Mouse (Mus musculus) kidney, adult 10 weeks (tissue): Measurements from ENCODE around the gene Slc5a2. TPM values are rescaled to one million over a fixed set of nuclear protein-coding genes. Genes with fewer than 3 reads are reported as not detected.

Experiments used
- polyA plus RNA-seq: library from polyadenylated mRNA; stranded (reverse); fragments of 350-450 nt; fragmentation: Illumina TruSeq; extraction: RNeasy Lipid Tissue Mini Kit (QIAGEN cat#74804); gene quantifications from one replicate; pipeline ENCODE4 v1.2.3, GENCODE M21; 2014; ENCODE audit warnings: low read depth, low replicate concordance

The Slc5a2 gene
- polyA plus RNA-seq = 27.4 TPM

DNA sequence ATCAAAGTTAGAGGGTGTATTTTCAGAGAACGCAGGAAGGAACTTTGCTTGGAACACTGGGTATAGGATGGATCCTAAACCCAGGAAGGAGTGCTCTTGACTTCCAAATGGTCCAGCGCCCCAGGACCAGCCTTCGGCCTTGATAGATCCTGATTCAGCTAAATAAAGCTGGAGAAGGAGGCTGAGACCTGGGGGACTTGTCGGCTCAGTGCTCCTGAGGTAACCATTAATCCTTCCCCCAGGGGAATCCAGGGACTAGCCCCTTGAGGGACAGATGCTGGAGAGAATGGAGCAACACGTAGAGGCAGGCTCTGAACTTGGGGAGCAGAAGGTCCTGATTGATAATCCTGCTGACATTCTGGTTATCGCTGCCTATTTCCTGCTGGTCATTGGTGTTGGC, at the start of gene Slc5a2:
Gene Slc5a2, plus strand, starts transcription at position 247 of the 400 bp plus-strand sequence.

GRCm38 (mm10) chr7:128236856-128237592, 28.4 kb upstream of the Slc5a2 start, which contains the start of gene Armc5:
Gene Armc5, plus strand, starts transcription at chr7:128237342.

DNA sequence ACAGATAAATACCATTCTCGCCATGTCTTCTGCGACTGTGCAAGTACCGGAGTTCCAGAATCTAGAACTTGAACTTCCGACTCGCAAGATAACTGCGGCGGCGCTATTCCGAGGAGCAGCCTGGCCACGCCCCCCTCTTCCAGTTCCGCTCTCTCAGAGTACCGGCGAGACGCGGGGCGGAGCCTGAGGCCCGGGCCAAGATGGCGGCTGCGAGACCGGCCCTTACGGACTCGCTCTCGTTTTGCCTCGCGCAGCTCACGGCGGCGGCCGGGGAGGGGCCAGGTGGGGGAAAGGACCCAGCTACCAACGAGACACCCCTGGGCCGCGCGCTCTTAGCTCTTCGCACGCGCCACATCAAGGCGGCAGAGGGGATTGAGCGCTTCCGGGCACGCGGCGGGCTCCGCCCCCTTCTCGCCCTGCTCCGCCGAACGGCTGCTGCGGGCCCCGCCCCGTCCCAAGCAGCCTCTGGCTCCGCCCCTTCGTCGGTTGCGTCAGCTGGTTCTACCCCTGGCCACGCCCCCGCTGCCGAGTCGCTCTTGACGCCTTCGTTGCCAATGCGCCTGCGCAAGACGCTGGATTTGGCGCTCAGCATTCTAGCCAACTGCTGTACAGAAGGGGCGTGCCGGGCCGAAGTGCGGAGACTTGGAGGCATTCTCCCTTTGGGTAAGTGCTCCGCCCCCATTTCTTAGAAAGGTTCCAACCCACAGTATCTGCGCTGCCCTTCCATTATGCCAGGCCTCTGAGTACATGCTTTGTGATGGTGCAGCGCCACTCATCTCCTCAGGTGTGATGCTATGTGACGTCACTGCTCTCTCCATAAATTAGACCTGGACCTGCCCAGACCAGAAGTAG, 27.3 kb upstream of the Slc5a2 start, which contains the start of gene 9130023H24Rik:
Gene 9130023H24Rik, minus strand, starts transcription at position 105 of the 852 bp plus-strand sequence.

DNA sequence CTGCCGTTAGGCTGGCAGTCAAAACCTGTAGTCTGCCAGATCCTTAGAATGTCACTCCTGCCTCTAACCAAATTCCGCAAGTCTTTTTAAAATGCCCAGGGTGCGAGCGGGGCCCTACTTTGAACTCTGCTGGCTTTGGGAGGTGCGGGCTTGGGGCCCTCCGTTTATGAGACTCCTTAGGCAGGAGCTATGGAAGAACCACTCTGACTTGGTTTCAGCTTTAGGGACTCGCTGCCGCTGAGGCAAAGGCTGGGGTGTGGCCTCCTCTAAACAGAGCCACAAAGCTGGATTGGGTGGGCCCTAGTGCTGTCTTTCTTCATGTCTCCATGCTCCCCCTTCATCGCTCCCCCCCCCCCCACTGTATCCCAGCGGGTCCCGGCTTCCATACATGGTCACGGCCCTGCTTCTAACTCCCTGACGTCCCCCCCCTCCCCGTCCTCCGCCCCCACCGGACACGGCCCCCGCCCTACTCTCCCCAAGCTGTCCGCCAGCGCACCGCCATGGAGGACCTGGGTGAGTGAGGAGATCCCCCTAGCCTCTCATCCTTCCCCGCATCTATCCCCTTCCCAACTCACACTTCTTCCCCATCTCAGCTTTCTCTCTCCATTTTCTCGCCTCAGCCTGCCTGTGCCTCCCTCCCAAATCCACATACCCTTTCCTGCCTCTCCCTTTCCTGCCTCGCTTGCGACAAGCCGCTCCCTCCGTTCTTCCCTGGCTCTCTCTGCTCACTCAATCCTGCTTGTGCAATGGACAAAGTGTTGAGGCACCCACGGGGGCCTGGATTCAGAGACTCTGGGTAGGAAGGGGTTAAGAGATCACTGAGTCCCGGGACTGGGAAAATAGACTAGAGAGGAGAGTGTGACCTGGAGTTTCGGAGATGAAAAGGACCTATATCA, 18.7 kb upstream of the Slc5a2 start, which contains the start of gene Tgfb1i1:
Gene Tgfb1i1, plus strand, starts transcription at position 317 of the 896 bp plus-strand sequence.

GRCm38 (mm10) chr7:128297617-128298480, 32.4 kb downstream of the Slc5a2 start, which contains the start of gene BC017158:
Gene BC017158, minus strand, starts transcription at chr7:128298170.

Other genes starting within 250 kb of the Slc5a2 start
- gene Itgam, start 203.0 kb upstream of the Slc5a2 start, polyA plus RNA-seq = 0.69 TPM
- not detected for gene Gm49368, start 203.0 kb upstream of the Slc5a2 start, polyA plus RNA-seq
- gene Itgax, start 136.1 kb upstream of the Slc5a2 start, polyA plus RNA-seq = 0.93 TPM
- gene Itgad, start 111.3 kb upstream of the Slc5a2 start, polyA plus RNA-seq = not detected
- gene Cox6a2, start 59.3 kb upstream of the Slc5a2 start, polyA plus RNA-seq = not detected
- 1.2 TPM for gene Armc5, start 28.3 kb upstream of the Slc5a2 start, polyA plus RNA-seq
- 7.5 TPM for gene 9130023H24Rik, start 27.6 kb upstream of the Slc5a2 start, polyA plus RNA-seq
- gene Tgfb1i1, start 18.8 kb upstream of the Slc5a2 start, polyA plus RNA-seq = 1.3 TPM
- 4.4 TPM for gene BC017158, start 32.5 kb downstream of the Slc5a2 start, polyA plus RNA-seq
- gene Rgs10, start 153.1 kb downstream of the Slc5a2 start, polyA plus RNA-seq = 4.5 TPM
- gene Tial1, start 196.1 kb downstream of the Slc5a2 start, polyA plus RNA-seq = 100 TPM